Mouse (Mus musculus) megakaryocyte-erythroid progenitor cell, adult 5-6 weeks (primary cell): ENCODE results near the gene Serinc2. TPM values are rescaled to one million over a fixed set of nuclear protein-coding genes. Genes with fewer than 3 reads are reported as not detected.
A peak's percentile ranks its signal among the peaks of the same experiment; 100 is the strongest.

Experiments used
- ATAC-seq: replicated peaks from 2 replicates; pipeline ENCODE4 v1.8.0; 2016; ENCODE audit warnings: mild to moderate bottlenecking, inconsistent platforms; ENCODE audit not compliant: severe bottlenecking, poor library complexity, low FRiP score, low TSS enrichment
- total RNA-seq, 2 experiments: library from RNA; stranded (forward) in 1 of 2; stranded (reverse) in 1 of 2; fragments of 200-1000, 215-1000 nt in 1 of 2; fragments of >200 nt in 1 of 2; fragmentation: Nextera tagmentation in 1 of 2; gene quantifications; 2 replicates each; pipeline ENCODE4 v1.2.3; 2014 to 2017

Gene Serinc2
- total RNA-seq, 2 experiments from 2014 or later, result not detected

DNA sequence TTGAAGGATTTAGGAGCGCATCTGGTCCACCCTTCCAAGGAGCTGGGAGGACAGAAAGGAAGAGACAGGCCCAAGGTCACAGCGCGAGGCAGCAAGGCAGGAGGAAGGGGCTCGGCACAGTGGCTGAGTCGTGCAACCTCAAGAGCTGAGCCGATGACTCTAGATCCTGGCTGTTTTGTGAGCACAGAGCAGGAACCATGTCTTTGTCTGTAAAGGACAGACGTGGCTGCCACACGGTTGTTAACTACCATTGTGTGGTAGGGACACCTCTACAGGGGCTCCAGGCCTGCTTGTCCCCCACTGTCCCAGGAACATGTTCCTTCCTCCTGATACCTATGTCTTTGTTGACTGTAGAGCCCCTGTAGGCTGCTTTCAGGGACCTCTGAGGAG lies 20.6 kb upstream of the Serinc2 start:
- no peak for ATAC-seq

DNA sequence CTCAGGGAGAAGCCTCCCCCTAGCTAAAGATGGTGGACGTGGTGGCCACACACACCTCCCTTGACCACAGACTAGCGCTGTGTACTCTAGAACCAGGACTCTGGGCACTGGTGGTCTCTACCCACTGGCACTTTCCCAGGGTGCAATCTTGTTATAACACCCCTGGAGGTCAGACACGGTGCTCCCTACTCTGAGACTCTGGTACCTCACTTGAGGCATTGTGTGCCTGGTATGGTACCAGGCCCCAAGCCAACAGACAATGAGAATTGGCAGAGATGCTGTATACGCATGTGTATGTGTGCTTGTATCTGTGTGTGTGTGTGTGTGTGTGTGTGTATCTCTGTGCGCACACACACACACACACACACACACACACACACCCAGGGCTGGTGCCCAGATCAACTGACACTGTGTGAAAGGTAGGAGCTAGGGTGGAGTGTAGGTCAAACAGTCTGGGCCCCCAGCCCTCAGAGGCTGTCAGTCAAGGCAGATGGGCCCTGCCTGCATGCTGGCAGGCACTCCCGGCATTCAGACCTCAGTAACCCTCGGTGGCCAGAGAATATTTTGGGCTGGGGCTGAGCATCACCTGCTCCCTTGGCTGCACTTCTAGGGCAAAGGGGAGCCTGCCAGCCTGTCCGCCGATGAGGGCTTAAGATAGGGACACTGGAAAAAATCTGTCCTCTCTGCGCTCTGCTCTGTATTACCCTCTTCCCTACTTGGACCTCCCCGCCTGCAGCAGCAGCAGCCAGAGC lies 20.0 kb upstream of the Serinc2 start:
- ATAC-seq, result no peak

DNA sequence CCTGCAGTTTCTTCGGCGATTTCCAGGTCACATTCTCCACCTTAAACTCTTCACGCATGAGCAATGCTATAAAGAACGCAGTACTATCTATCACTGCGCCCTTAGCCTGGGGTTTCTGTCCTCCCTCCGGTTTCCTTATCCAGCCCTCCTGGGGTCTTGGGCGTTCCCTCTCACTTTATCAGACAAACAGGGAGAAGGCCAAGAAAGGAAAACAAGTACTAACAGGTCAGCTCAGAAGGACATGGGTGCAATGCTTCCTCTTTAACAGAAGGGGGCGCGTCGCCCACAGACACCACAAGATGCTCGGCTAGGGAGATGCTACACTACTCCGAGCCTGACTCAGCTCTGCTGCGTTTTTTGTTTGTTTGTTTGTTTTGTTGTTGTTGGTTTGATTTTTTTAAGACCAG lies 18.1 kb upstream of the Serinc2 start:
- peak; percentile 73 for ATAC-seq

DNA sequence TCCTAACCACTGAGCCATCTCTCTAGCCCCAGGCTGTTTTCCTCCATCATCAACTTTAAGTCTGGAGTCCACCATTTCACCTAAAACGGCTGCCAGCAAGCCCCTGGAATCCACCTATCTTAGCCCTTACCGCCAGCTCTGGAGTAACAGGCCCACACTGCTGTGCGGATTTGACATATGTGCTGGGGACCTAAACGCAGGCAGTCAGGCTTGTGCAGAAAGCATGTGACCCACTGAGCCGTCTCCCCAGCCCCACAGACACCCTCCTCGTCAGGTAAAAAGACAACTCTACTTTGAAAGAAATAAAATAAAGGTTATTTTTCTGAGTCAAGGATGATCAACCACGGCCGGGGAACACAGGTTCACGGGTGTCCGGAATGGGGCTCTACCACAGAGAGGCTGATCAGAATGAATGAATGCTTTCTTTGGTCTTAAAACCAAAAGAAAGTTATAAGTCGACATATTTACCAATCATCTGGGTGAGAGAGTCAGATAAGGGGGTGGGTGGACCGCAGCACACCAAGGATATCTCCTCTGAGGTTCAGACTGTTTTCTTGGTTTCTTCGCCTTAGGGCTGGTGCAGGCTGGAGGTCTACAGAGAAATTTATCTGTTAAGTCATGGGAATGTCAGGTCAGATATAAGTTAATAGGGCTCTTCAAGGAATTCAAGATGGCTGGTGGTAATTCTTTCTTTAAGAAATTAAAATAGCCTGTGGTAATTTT lies 17.4 kb upstream of the Serinc2 start:
- ATAC-seq, result peak; percentile 46

- ATAC-seq, result peak; percentile 36
Observed at GRCm38 (mm10) chr4:130295047-130295745, 16.2 kb upstream of the Serinc2 start.

GRCm38 (mm10) chr4:130294513-130294912 lies 15.5 kb upstream of the Serinc2 start:
- peak; percentile 42 for ATAC-seq

DNA sequence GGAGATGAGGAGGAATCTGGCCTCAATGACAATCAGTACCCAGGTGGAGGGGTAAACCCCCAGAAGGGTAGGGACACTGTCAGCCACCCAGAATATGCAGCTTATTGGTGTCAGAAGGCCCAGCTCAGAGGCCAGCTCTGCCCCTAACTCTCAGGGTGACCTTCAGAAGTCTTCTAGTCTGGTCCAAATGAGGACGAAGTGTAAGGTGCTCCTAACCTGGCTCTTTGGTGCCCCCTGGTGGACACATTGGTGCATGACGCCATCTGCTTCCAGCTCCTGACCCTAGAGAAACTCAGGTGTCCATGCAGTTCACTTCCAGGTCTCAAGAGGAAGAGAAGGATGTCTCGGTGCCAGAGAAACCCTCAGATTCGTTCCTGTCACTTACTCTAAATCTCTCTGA lies 13.3 kb upstream of the Serinc2 start:
- ATAC-seq, result 0 out of 2 replicates have a peak, but pooled peaks have one; percentile 32

- no peak for ATAC-seq
Observed at GRCm38 (mm10) chr4:130289824-130290223, 10.8 kb upstream of the Serinc2 start.

GRCm38 (mm10) chr4:130286531-130286930 lies 7.5 kb upstream of the Serinc2 start:
- ATAC-seq, result no peak

GRCm38 (mm10) chr4:130283826-130284225 lies 4.8 kb upstream of the Serinc2 start:
- no peak for ATAC-seq

DNA sequence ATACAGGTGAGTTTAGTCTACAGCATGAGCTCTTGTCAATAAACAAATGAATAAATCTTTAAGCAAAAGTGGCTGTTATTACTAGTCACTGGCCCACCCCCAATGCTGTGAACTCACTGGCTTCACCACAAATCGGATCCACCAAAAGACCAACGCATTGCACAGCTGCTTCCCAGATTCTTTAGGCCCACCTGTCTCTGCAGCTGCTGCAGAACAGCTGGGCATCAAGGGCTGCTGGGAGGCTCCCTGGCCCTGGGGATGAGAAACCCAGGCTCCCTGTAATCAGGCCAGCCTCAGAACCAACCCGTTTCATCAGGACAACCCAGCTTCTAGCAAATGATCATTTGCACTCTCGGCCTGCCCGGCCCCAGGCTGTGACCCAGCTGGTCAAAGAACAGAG lies 3.9 kb upstream of the Serinc2 start:
- ATAC-seq, result no peak

GRCm38 (mm10) chr4:130276573-130277176 lies 2.3 kb downstream of the Serinc2 start:
- no peak for ATAC-seq

DNA sequence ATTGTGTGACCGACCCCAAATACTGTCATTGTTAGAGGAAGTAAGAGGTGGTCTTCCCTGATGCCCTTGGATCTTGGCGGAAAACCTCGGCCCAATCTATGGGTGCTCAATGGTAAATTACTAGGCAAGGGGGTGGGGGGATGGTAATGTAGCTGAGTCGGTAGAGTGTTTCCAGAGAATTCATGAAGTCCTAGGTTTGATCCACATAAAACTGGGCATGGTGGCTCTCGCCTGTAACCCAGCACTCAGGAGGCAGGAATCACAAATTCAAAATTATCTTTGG lies 3.2 kb downstream of the Serinc2 start:
- ATAC-seq, result no peak

GRCm38 (mm10) chr4:130275016-130275822 lies 3.8 kb downstream of the Serinc2 start:
- ATAC-seq, result no peak

DNA sequence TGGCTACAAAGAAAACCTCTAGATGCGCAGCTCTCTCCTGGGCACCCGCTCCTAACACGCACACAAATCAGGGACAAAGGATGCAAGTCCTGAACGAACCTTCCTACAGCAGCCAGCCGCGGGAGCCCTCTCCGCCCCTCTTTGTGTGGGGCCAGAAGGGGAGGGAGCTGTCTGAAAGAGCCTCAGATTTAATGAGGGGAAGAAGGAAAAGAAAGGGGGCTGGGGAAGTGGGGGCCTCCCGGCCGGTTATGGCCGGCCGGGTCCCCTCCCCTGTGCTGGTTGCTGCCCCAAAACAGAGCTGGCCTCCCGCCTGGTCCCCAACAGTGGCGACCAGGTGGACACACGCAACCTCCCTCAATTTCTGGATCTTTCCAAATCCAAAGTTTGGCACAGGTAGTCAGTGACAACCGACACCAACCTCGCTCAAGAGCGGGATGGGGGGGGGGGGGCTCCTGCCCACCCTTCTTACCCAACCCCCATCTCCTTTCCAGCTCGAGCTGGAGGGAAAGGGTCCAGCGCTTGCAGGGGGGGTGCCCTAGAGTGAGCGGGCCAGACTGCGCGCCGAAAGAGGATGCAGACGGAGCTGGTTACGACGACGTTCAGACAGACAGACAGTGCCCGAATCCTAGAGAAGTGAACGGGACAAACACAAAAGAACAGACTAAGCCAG lies 4.5 kb downstream of the Serinc2 start:
- ATAC-seq, result no peak

DNA sequence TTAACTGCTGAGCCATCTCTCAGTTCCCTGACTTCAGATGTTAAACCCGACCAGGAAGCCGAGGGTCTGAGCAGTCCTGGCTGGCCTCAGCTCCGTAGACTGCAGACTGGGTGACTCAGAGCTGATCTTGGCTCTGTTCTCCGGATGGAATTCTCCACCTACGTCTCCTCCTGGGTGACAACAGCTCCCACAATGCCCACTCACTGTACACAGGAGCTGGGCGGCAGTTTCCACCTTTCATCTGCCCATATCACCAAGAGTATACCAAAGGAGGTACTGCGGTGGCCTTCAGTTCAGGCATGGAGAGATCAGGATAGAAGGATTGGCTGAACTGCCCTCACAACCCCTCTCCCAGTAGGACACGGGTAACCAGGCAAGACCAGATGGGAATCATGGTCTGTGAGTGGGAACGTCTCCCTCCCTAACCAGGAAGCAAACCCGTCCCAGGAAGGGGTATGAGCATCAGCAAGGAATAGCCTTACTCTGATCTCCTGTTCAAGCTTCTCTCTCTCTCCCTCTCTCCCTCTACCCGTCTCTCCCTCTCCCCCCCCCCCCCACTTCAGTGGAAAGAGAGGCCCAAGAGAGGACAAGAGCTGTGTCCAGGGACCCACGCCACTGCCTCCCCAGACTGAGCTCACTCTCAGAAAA lies 5.2 kb downstream of the Serinc2 start:
- ATAC-seq, result no peak

DNA sequence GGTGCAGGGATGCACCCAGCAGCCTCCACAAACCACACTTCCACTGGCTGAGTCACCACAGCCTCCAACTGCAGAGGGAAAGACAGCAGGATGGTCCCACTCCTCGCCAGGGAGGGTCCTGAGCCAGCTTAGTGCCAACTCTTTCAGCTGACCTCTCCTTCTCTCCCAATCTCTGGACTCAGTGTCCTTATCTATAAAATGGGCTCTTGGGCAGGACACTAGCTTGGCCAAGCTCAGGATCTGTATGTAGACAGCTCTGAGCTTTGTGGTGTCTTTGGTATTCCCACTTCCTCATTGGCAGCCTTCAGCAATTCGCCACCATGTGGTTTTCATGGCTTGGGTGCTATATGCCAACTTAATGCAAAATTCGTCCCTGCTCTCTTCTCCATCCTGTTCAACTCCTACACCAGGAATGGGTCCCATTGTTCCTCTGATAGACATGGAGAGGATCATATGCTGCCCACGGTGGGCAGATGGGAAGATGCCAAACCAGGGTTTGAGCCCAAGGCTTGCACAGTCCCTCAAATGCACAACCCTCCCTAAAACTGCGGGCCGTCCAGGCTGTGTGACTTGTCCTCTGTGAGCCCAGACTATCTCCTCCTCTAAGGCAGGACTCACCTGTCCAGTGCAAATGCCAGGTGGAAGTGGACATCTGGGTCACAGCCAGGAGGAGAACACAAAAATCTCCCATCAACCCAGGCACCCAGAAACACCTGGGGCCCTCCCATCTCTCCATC lies 8.2 kb downstream of the Serinc2 start:
- no peak for ATAC-seq

DNA sequence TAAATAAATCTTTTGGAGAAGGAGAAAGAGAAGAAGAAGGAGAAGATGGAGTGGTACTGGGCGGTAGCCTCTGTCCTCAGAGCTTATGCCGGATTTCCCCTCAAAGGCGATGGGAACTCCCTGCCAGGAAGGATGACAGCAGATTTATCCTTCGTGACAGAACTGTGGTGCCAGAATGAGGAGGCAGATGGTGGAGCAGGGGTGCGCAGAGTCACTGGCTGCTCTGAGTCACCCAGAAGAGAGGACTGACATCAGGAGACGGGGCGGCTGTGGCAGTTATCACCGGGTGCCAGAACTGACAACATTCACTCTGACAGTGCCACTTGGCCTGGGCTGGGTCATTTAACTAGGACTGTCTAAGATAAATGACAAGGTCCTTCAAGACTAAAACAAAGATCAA lies 8.9 kb downstream of the Serinc2 start:
- 0 out of 2 replicates have a peak, but pooled peaks have one; percentile 48 for ATAC-seq
